Mouse (Mus musculus): Measurements from ENCODE around the gene Cwc27. TPM values are rescaled to one million over a fixed set of nuclear protein-coding genes. Genes with fewer than 3 reads are reported as not detected.

Cwc27 gene
- 3.3 TPM for polyA plus RNA-seq (2015; fragmentation: Illumina TruSeq; extraction: RNeasy Lipid Tissue Mini Kit (QIAGEN cat#74804); ENCODE audit: insufficient read depth, low read depth, low replicate concordance)

GRCm38 (mm10) chr13:104816635-104817571 lies at the start of gene Cwc27:
TSS of gene Cwc27 (minus strand) at chr13:104817142.

GRCm38 (mm10) chr13:104863127-104863979 lies 46.4 kb upstream of the Cwc27 start, which contains the start of gene Shisal2b:
TSS of gene Shisal2b (minus strand) at chr13:104863893.

GRCm38 (mm10) chr13:104792184-104792583 lies 24.8 kb downstream of the Cwc27 start, which contains the start of gene Srek1ip1:
TSS of gene Srek1ip1 (plus strand) at chr13:104792484.

Other genes starting within 250 kb of the Cwc27 start
- gene Srek1ip1, start 24.7 kb downstream of the Cwc27 start, polyA plus RNA-seq (2015; fragmentation: Illumina TruSeq; extraction: RNeasy Lipid Tissue Mini Kit (QIAGEN cat#74804); ENCODE audit: insufficient read depth, low read depth, low replicate concordance), result 2.4 TPM
- gene Shisal2b, start 46.8 kb upstream of the Cwc27 start, polyA plus RNA-seq (2015; fragmentation: Illumina TruSeq; extraction: RNeasy Lipid Tissue Mini Kit (QIAGEN cat#74804); ENCODE audit: insufficient read depth, low read depth, low replicate concordance), result 5.7 TPM
- 1.2 TPM for gene Rgs7bp, start 237.8 kb upstream of the Cwc27 start, polyA plus RNA-seq (2015; fragmentation: Illumina TruSeq; extraction: RNeasy Lipid Tissue Mini Kit (QIAGEN cat#74804); ENCODE audit: insufficient read depth, low read depth, low replicate concordance)

Data from pancreas, adult 10 weeks (tissue).